Mouse (Mus musculus): Measurements from ENCODE around the gene Spsb2. TPM values are rescaled to one million over a fixed set of nuclear protein-coding genes. Genes with fewer than 3 reads are reported as not detected.
"Not testable (repeated sequence)": the region's sequence is repeated elsewhere in the genome, so short reads cannot be mapped to it uniquely, and the experiment has no call there.

Gene Spsb2
- total and polyA plus RNA-seq, 2 experiments from 2014 or later, result 7.3 to 9.6 TPM

DNA sequence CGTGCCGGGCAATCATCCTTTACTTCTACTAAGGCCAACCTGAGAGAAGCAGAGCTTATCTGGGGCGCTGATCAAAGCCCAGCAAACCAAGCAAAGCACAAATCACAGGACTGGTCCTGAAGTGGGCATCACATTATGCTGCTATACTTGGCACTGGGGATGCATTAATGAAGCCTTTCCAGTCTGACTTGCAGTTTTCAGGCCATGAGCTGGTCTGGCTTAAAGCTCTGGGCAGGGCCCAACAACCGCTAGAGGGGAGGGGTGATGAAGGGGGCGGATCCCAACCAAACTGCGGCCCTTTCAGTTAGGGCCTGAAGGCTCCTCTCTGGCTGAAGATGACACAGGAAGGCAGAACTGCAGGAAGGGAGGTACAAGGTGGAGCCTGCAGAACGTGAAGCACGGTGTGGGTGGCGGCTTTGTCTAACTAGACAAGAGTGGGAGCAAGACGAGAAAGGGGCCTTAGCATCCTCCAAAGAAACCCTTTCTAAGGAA lies 19.7 kb downstream of the Spsb2 start:
- DNase-seq (ENCODE audit: low spot score), result peak; percentile 57
- H3K27me3 ChIP-seq (ENCODE audit: insufficient read depth, low read length), result no peaks in the 10 kb centered on the region
- no peak for ATAC-seq
- WGBS, result 21% methylated on average over 10 of the region's 10 CpGs
- H3K4me1 ChIP-seq (ENCODE audit: insufficient read depth, low read length), result peaks cover 9% of the 10 kb centered on the region; the same call in 1 of the 2 replicates
- H3K4me2 ChIP-seq (ENCODE audit: low read depth, low read length), result peak overlapping the region; percentile 86
- TF ChIP-seq CTCF (IDR thresholded peaks at IDR 0.05; ENCODE audit: low read depth), result no peak; the same call in 1 of the 2 replicates
- peaks cover 29% of the 10 kb centered on the region for H3K36me3 ChIP-seq (ENCODE audit: insufficient read depth, low read length)
- no peaks in the 10 kb centered on the region for H3K9me3 ChIP-seq (ENCODE audit: low read length)
- peak overlapping the region; percentile 66 for H3K4me3 ChIP-seq (ENCODE audit: low read length)
- H3K9ac ChIP-seq (replicated peaks; ENCODE audit: low read length), result peak overlapping the region; percentile 63
- H3K27ac ChIP-seq, result peak overlapping the region; percentile 86

DNA sequence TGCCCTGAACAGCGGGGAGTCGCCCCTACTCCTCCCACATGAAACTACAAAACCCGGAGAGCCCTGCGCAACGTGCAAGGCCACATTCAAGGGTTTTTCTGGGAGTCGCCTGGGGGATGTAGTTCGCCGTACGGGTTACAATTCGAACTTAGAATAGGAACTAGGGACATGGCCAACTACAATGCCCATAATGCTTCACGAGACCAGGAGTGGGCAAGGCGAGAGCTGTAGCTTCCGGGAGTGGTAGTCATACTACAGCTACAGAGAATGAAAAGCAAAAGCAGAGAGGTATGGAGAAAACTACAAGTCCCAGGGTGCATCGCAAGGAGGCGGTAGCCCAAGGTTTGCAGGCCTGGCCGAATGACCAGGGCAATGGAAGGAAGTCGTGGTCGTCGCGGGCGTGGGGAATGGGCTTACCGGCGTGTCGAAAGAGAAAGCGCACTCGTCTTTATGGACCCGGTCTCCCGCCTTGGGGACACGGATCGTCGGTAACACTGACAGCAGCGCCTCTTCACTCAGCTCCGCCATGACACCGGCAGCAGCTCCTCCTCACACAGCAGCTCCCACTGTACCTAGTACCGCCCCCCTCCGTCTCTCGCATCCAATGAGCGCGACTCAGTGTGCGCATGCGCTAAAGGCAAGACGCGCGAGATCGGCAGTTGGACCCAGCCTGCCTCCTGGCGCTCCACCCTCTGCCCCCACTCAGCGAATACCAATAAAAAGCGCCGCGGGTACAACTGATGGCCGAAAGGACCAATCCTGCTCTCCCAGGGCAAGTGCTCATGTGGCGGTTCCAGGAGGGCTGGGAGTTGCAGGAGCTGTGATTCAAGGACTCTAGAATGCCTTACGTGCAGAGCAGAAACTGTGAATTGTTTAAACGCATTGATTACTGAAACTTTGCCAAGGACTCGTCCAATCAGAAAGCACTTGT lies 20.7 kb downstream of the Spsb2 start, which contains the start of the genes Usp5 and Cdca3:
Gene Usp5 (minus strand): TSS at position 617 of the 931 bp plus-strand sequence.
Gene Cdca3 (plus strand): TSS at position 680 of the 931 bp plus-strand sequence.
- whole genome bisulfite sequencing, result under 1% methylated on average over 54 of the region's 55 CpGs
- DNase-seq (ENCODE audit: low spot score) (peak; percentile 100), ATAC-seq (peak; percentile 95)
- peaks cover 19% of the 10 kb centered on the region for H3K36me3 ChIP-seq (ENCODE audit: insufficient read depth, low read length)
- peak; percentile 55 for TF ChIP-seq CTCF (IDR thresholded peaks at IDR 0.05; ENCODE audit: low read depth)
- peaks cover 9% of the 10 kb centered on the region; the same call in 1 of the 2 replicates for H3K4me1 ChIP-seq (ENCODE audit: insufficient read depth, low read length)
- no peaks in the 10 kb centered on the region for H3K9me3 ChIP-seq (ENCODE audit: low read length)
- peak within 1 kb of the TSS; percentile 63 for H3K9ac ChIP-seq (replicated peaks; ENCODE audit: low read length)
- peak within 1 kb of the TSS; percentile 66 for H3K4me3 ChIP-seq (ENCODE audit: low read length)
- H3K4me2 ChIP-seq (ENCODE audit: low read depth, low read length), result peak within 1 kb of the TSS; percentile 86
- peak within 1 kb of the TSS; percentile 86 for H3K27ac ChIP-seq
- H3K27me3 ChIP-seq (ENCODE audit: insufficient read depth, low read length), result no peaks in the 10 kb centered on the region

DNA sequence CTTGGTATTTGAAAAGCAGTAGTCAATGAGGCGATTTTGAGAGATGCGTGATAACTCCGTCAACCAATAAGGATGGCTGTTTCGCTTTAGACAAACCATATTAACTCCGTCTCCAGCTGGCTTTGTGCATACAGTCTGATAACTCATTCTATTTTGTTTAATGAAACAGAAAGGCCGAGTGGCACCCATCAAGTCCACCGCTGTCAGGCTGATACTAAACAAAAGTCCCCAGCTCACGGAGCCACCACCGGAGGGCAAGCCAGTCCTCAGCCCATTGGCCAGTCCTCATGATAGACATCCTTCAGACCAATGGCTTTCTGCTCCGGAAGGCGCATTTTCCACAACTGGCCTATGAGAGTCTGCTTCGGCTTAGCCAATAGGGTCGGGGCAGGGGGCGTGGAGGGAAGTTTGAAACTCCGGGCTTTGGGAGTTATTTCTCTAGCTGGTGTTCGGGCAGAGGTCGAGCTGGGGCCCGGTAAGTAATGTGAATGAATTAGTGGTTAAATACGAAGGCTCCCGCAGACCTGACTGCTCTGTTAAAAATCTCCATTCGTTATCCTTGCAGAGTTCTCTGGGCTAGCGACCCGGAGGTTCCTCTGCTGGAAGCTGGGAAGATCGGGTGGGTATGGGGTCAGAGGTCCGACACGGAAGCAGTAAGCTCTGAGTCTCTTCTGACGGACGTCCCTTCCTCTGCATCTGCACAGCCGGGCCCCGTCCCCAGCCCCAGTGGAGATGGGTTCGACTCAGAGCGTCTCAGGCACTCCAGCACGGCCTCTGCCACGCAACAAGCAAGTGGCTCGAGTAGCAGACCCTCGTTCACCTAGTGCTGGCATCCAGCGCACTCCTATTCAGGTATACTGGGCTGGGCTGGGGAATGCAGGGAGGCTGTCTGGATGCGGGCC lies 21.6 kb downstream of the Spsb2 start:
- WGBS, result under 1% methylated on average over 38 of the region's 38 CpGs
- Histone ChIP-seq H3K4me1 (ENCODE audit: insufficient read depth, low read length) (peaks cover 9% of the 10 kb centered on the region; the same call in 1 of the 2 replicates), H3K27me3 (ENCODE audit: insufficient read depth, low read length) (no peaks in the 10 kb centered on the region), H3K4me3 (ENCODE audit: low read length) (peak overlapping the region; percentile 66), H3K27ac (peak overlapping the region; percentile 86), H3K9me3 (ENCODE audit: low read length) (no peaks in the 10 kb centered on the region), H3K36me3 (ENCODE audit: insufficient read depth, low read length) (peaks cover 11% of the 10 kb centered on the region), H3K9ac (replicated peaks; ENCODE audit: low read length) (peak overlapping the region; percentile 43), H3K4me2 (ENCODE audit: low read depth, low read length) (peak overlapping the region; percentile 71)
- DNase-seq (ENCODE audit: low spot score), result peak; percentile 97
- ATAC-seq, result peak; percentile 86
- TF ChIP-seq CTCF (IDR thresholded peaks at IDR 0.05; ENCODE audit: low read depth), result peak; percentile 47

DNA sequence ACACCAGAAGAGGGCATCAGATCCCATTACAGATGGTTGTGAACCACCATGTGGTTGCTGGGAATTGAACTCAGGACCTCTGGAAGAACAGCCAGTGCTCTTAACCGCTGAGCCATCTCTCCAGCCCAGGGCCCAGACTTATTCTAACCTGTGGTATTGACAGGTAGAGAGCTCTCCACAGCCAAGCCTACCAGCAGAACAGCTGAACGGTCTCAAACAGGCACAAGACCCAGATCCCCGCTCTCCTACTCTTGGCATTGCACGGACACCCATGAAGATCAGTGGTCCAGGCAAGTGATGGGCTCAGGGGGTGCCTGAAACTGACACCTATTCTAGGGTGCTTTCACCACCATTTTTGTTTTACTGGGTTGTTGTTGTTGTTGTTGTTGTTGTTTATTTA lies 22.7 kb downstream of the Spsb2 start:
- WGBS, result 95% methylated on average over 4 of the region's 4 CpGs
- not testable (repeated sequence) for H3K36me3 ChIP-seq (ENCODE audit: insufficient read depth, low read length); H3K4me1 ChIP-seq (ENCODE audit: insufficient read depth, low read length); H3K4me3 ChIP-seq (ENCODE audit: low read length); H3K9ac ChIP-seq (replicated peaks; ENCODE audit: low read length); H3K9me3 ChIP-seq (ENCODE audit: low read length); DNase-seq (ENCODE audit: low spot score); H3K27me3 ChIP-seq (ENCODE audit: insufficient read depth, low read length); H3K27ac ChIP-seq; ATAC-seq
- H3K4me2 ChIP-seq (ENCODE audit: low read depth, low read length), result peak overlapping the region; percentile 71; the same call in 1 of the 2 replicates

DNA sequence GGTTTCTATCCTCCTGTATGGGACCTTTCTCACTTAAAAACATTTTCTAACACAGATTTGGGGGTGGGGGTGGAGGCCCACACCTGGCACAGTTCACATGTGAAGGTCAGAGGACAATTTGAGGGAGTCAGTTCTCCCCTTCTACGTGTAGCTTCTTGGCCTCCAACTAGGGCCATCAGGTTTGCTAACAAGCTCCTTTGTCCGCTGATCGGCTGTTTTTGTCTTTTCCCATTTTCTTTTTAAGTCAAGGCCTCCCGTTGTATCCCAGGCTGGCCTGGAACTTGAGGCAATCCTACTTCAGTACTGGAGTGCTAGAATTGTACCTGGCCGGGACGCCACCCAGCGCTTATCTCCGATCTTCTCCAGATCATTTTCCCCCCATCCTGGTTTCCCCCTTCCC lies 23.2 kb downstream of the Spsb2 start:
- ATAC-seq (no peak), DNase-seq (ENCODE audit: low spot score) (no peak)
- 93% methylated on average over 8 of the region's 8 CpGs for WGBS
- Histone ChIP-seq H3K27ac (no peak overlapping the region), H3K4me2 (ENCODE audit: low read depth, low read length) (no peak overlapping the region), H3K4me3 (ENCODE audit: low read length) (no peak overlapping the region), H3K9me3 (ENCODE audit: low read length) (no peaks in the 10 kb centered on the region), H3K9ac (replicated peaks; ENCODE audit: low read length) (no peak overlapping the region), H3K36me3 (ENCODE audit: insufficient read depth, low read length) (no peaks in the 10 kb centered on the region), H3K4me1 (ENCODE audit: insufficient read depth, low read length) (peaks cover 9% of the 10 kb centered on the region; the same call in 1 of the 2 replicates), H3K27me3 (ENCODE audit: insufficient read depth, low read length) (no peaks in the 10 kb centered on the region)
- no peak for TF ChIP-seq CTCF (IDR thresholded peaks at IDR 0.05; ENCODE audit: low read depth)

DNA sequence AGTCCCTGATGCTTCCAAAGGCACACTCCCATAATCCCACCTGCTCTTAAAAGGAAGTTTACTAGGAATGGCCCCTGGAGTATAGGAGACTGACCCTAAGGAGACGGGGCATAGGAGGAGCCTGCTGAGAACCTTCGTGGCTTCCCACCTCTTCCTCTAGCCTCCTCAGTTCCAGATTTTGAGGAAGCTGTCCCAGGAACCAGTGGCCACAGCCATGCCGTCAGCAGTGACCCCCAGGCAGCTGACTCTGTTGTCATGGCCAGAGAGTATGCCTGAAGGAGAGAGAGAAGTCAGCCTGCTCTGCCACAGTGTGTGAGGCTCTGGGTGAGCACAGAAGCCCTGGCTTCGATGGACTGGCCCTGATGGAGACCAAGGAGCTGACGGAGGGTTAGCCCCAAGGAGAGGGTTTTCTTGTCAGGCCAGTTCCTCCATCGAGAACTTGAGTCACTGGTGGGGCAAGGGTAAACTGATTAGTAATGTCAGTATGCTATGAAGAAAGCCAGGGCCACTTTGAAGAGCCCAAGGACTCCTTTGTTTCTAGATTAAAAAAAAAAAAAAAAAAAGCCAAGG lies 26.1 kb downstream of the Spsb2 start:
- 85% methylated on average over 6 of the region's 6 CpGs for WGBS
- Histone ChIP-seq H3K4me3 (ENCODE audit: low read length) (no peak overlapping the region), H3K9ac (replicated peaks; ENCODE audit: low read length) (no peak overlapping the region), H3K27ac (no peak overlapping the region), H3K36me3 (ENCODE audit: insufficient read depth, low read length) (no peaks in the 10 kb centered on the region), H3K4me2 (ENCODE audit: low read depth, low read length) (no peak overlapping the region), H3K9me3 (ENCODE audit: low read length) (no peaks in the 10 kb centered on the region), H3K27me3 (ENCODE audit: insufficient read depth, low read length) (no peaks in the 10 kb centered on the region), H3K4me1 (ENCODE audit: insufficient read depth, low read length) (peaks cover 5% of the 10 kb centered on the region; the same call in 1 of the 2 replicates)
- no peak for TF ChIP-seq CTCF (IDR thresholded peaks at IDR 0.05; ENCODE audit: low read depth)
- ATAC-seq (no peak), DNase-seq (ENCODE audit: low spot score) (no peak)
